Mouse (Mus musculus): ENCODE data around the gene Hist2h2ab. TPM values are rescaled to one million over a fixed set of nuclear protein-coding genes. Genes with fewer than 3 reads are reported as not detected.

Gene Hist2h2ab
- polyA plus RNA-seq, 1 experiment = not detected

GRCm38 (mm10) chr3:96221640-96222038 is 2.0 kb downstream of the Hist2h2ab start:
- peak overlapping the region; percentile 30 for H3K4me3 ChIP-seq (ENCODE audit: insufficient read depth, low read length)
- TF ChIP-seq POLR2A (IDR thresholded peaks at IDR 0.05; ENCODE audit: low read depth, low read length) (no peak), CTCF (IDR thresholded peaks at IDR 0.05; ENCODE audit: borderline replicate concordance, insufficient read depth, low read length) (no peak)
- H3K27ac ChIP-seq (ENCODE audit: insufficient read depth, low read length) = peak overlapping the region; percentile 75
- H3K4me1 ChIP-seq (ENCODE audit: control insufficient read depth, insufficient read depth, low read length) = peaks cover 5% of the 10 kb centered on the region

- Histone ChIP-seq H3K4me3 (ENCODE audit: insufficient read depth, low read length) (no peak overlapping the region), H3K4me1 (ENCODE audit: control insufficient read depth, insufficient read depth, low read length) (peaks cover 13% of the 10 kb centered on the region), H3K27ac (ENCODE audit: insufficient read depth, low read length) (no peak overlapping the region)
- no peak for TF ChIP-seq POLR2A (IDR thresholded peaks at IDR 0.05; ENCODE audit: low read depth, low read length)
Measured at GRCm38 (mm10) chr3:96222774-96223173, 3.1 kb downstream of the Hist2h2ab start.

GRCm38 (mm10) chr3:96225421-96225820 is 5.8 kb downstream of the Hist2h2ab start:
- TF ChIP-seq CTCF (IDR thresholded peaks at IDR 0.05; ENCODE audit: borderline replicate concordance, insufficient read depth, low read length) = no peak
- TF ChIP-seq POLR2A (IDR thresholded peaks at IDR 0.05; ENCODE audit: low read depth, low read length) = no peak
- no peak overlapping the region for H3K27ac ChIP-seq (ENCODE audit: insufficient read depth, low read length)
- peaks cover 10% of the 10 kb centered on the region for H3K4me1 ChIP-seq (ENCODE audit: control insufficient read depth, insufficient read depth, low read length)
- no peak overlapping the region for H3K4me3 ChIP-seq (ENCODE audit: insufficient read depth, low read length)

GRCm38 (mm10) chr3:96226695-96227648 is 7.3 kb downstream of the Hist2h2ab start:
- Histone ChIP-seq H3K27ac (ENCODE audit: insufficient read depth, low read length) (peak overlapping the region; percentile 57), H3K4me1 (ENCODE audit: control insufficient read depth, insufficient read depth, low read length) (peaks cover 8% of the 10 kb centered on the region), H3K4me3 (ENCODE audit: insufficient read depth, low read length) (no peak overlapping the region)
- no peak for TF ChIP-seq POLR2A (IDR thresholded peaks at IDR 0.05; ENCODE audit: low read depth, low read length)
- no peak for TF ChIP-seq CTCF (IDR thresholded peaks at IDR 0.05; ENCODE audit: borderline replicate concordance, insufficient read depth, low read length)

- no peak for TF ChIP-seq POLR2A (IDR thresholded peaks at IDR 0.05; ENCODE audit: low read depth, low read length)
- no peak for TF ChIP-seq CTCF (IDR thresholded peaks at IDR 0.05; ENCODE audit: borderline replicate concordance, insufficient read depth, low read length)
- Histone ChIP-seq H3K4me1 (ENCODE audit: control insufficient read depth, insufficient read depth, low read length) (peaks cover 8% of the 10 kb centered on the region), H3K27ac (ENCODE audit: insufficient read depth, low read length) (no peak overlapping the region), H3K4me3 (ENCODE audit: insufficient read depth, low read length) (no peak overlapping the region)
Measured at GRCm38 (mm10) chr3:96228828-96229227, 9.2 kb downstream of the Hist2h2ab start.

- TF ChIP-seq POLR2A (IDR thresholded peaks at IDR 0.05; ENCODE audit: low read depth, low read length) = no peak
- TF ChIP-seq CTCF (IDR thresholded peaks at IDR 0.05; ENCODE audit: borderline replicate concordance, insufficient read depth, low read length) = no peak
- Histone ChIP-seq H3K4me1 (ENCODE audit: control insufficient read depth, insufficient read depth, low read length) (peaks cover 8% of the 10 kb centered on the region), H3K4me3 (ENCODE audit: insufficient read depth, low read length) (no peak overlapping the region), H3K27ac (ENCODE audit: insufficient read depth, low read length) (no peak overlapping the region)
Measured at GRCm38 (mm10) chr3:96230404-96230803, 10.7 kb downstream of the Hist2h2ab start.

- peaks cover 8% of the 10 kb centered on the region for H3K4me1 ChIP-seq (ENCODE audit: control insufficient read depth, insufficient read depth, low read length)
- H3K27ac ChIP-seq (ENCODE audit: insufficient read depth, low read length) = no peak overlapping the region
- no peak overlapping the region for H3K4me3 ChIP-seq (ENCODE audit: insufficient read depth, low read length)
- TF ChIP-seq CTCF (IDR thresholded peaks at IDR 0.05; ENCODE audit: borderline replicate concordance, insufficient read depth, low read length) = no peak
- no peak for TF ChIP-seq POLR2A (IDR thresholded peaks at IDR 0.05; ENCODE audit: low read depth, low read length)
Measured at GRCm38 (mm10) chr3:96230910-96231757, 11.5 kb downstream of the Hist2h2ab start.

GRCm38 (mm10) chr3:96231758-96232120 is 12.1 kb downstream of the Hist2h2ab start:
- no peak for TF ChIP-seq CTCF (IDR thresholded peaks at IDR 0.05; ENCODE audit: borderline replicate concordance, insufficient read depth, low read length)
- TF ChIP-seq POLR2A (IDR thresholded peaks at IDR 0.05; ENCODE audit: low read depth, low read length) = no peak
- H3K4me3 ChIP-seq (ENCODE audit: insufficient read depth, low read length) = no peak overlapping the region
- no peak overlapping the region for H3K27ac ChIP-seq (ENCODE audit: insufficient read depth, low read length)
- H3K4me1 ChIP-seq (ENCODE audit: control insufficient read depth, insufficient read depth, low read length) = peaks cover 9% of the 10 kb centered on the region

- TF ChIP-seq CTCF (IDR thresholded peaks at IDR 0.05; ENCODE audit: borderline replicate concordance, insufficient read depth, low read length) (no peak), POLR2A (IDR thresholded peaks at IDR 0.05; ENCODE audit: low read depth, low read length) (no peak)
- peaks cover 3% of the 10 kb centered on the region; the same call in 1 of the 2 replicates for H3K4me1 ChIP-seq (ENCODE audit: control insufficient read depth, insufficient read depth, low read length)
- no peak overlapping the region for H3K4me3 ChIP-seq (ENCODE audit: insufficient read depth, low read length)
- no peak overlapping the region for H3K27ac ChIP-seq (ENCODE audit: insufficient read depth, low read length)
Measured at GRCm38 (mm10) chr3:96234914-96235313, 15.2 kb downstream of the Hist2h2ab start.

All from embryonic fibroblast, embryonic 13.5 days (primary cell).